Mouse (Mus musculus): Measurements from ENCODE around the gene Aplf. TPM values are rescaled to one million over a fixed set of nuclear protein-coding genes. Genes with fewer than 3 reads are reported as not detected.
"Not testable (repeated sequence)": the region's sequence is repeated elsewhere in the genome, so short reads cannot be mapped to it uniquely, and the experiment has no call there.

Gene Aplf
- polyA plus RNA-seq, 1 experiment = 5.8 TPM

DNA sequence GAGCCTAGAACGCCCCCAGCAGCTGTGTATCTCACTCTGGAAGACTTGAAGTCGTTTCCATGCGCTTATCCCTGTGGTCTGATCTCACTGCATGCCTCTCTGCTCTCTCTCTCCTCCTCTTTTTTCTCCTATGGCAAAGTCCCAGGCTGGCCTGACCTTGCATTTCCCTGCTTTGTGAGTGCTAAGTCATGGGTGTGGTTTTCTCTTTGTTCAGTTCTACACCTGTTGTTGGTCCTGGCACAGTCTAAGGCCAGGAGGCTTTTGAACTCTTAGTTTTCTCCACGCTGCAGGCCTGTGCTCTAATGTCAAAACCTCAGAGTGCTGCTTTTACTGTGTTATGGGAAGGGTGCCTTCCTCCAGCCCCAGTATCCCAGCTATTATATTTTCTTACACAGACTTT, 39.8 kb downstream of the Aplf start:
- Histone ChIP-seq H3K27me3 (ENCODE audit: control insufficient read depth, insufficient read depth, insufficient read length) (no peaks in the 10 kb centered on the region), H3K79me3 (ENCODE audit: low read depth) (no peaks in the 10 kb centered on the region), H3ac (ENCODE audit: control insufficient read depth, insufficient read length, low read depth) (no peak overlapping the region), H3K4me3 (ENCODE audit: insufficient read depth, poor library complexity, severe bottlenecking) (no peak overlapping the region), H3K79me2 (ENCODE audit: control insufficient read depth, insufficient read depth) (no peaks in the 10 kb centered on the region), H3K36me3 (ENCODE audit: control insufficient read depth, insufficient read depth) (no peaks in the 10 kb centered on the region)
- TF ChIP-seq MAX (IDR thresholded peaks at IDR 0.05) (no peak), USF1 (IDR thresholded peaks at IDR 0.05; ENCODE audit: low read depth) (no peak), FOSL1 (IDR thresholded peaks at IDR 0.05; ENCODE audit: insufficient read depth, low read length, poor library complexity, severe bottlenecking) (no peak), MYOD1 (IDR thresholded peaks at IDR 0.05; ENCODE audit: control insufficient read depth, insufficient read length, low read depth) (no peak), CTCF (IDR thresholded peaks at IDR 0.05; ENCODE audit: control insufficient read depth, insufficient read depth, insufficient read length) (no peak), MYOG (IDR thresholded peaks at IDR 0.05; ENCODE audit: control insufficient read depth, extremely low read depth, insufficient read length) (no peak), CEBPB (IDR thresholded peaks at IDR 0.05; ENCODE audit: low read depth) (no peak)

DNA sequence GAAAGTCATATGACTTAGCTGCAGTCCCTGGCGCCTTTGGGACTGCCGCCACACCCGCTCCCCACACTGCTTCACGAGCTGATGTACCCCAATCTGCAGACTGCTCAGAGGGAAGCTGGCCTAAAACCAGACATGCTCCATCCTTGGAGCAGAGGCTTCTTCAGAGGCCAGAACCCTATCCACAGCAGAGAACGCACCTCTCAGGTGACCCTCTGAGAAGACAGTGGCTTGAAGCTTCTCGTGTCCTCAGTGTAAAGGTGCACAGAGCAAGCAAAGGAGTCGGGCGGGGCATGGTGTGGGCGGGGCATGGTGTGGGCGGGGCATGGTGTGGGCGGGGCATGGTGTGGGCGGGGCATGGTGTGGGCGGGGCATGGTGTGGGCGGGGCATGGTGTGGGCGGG, 43.1 kb downstream of the Aplf start:
- H3K4me3 ChIP-seq (ENCODE audit: insufficient read depth, poor library complexity, severe bottlenecking); H3K27me3 ChIP-seq (ENCODE audit: control insufficient read depth, insufficient read depth, insufficient read length); H3ac ChIP-seq (ENCODE audit: control insufficient read depth, insufficient read length, low read depth); H3K79me3 ChIP-seq (ENCODE audit: low read depth); H3K79me2 ChIP-seq (ENCODE audit: control insufficient read depth, insufficient read depth); H3K36me3 ChIP-seq (ENCODE audit: control insufficient read depth, insufficient read depth): not testable (repeated sequence)

DNA sequence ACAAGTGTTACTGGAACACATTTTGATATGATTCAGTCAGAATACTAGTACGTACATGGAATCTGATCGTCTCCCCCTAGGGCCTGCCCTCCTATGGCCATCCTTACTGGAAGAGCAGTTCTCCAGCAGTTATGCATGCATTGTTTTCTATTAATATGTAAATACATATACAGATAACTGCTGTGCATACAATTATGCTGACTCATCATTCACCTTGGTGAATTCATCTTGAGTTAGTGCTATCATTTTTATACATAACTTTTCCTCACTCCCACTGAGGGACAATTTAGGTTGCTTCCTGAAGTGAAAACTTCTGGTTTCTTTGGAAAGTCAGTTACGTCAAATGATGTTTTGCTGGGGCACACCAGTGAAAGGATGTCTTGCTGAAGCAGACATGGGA, 48.8 kb downstream of the Aplf start:
- H3K36me3 ChIP-seq (ENCODE audit: control insufficient read depth, insufficient read depth) = no peaks in the 10 kb centered on the region
- no peak overlapping the region for H3ac ChIP-seq (ENCODE audit: control insufficient read depth, insufficient read length, low read depth)
- TF ChIP-seq USF1 (IDR thresholded peaks at IDR 0.05; ENCODE audit: low read depth) (no peak), MAX (IDR thresholded peaks at IDR 0.05) (no peak), CEBPB (IDR thresholded peaks at IDR 0.05; ENCODE audit: low read depth) (no peak), CTCF (IDR thresholded peaks at IDR 0.05; ENCODE audit: control insufficient read depth, insufficient read depth, insufficient read length) (no peak), FOSL1 (IDR thresholded peaks at IDR 0.05; ENCODE audit: insufficient read depth, low read length, poor library complexity, severe bottlenecking) (no peak), MYOG (IDR thresholded peaks at IDR 0.05; ENCODE audit: control insufficient read depth, extremely low read depth, insufficient read length) (no peak), MYOD1 (IDR thresholded peaks at IDR 0.05; ENCODE audit: control insufficient read depth, insufficient read length, low read depth) (no peak)
- H3K79me3 ChIP-seq (ENCODE audit: low read depth) = no peaks in the 10 kb centered on the region
- H3K79me2 ChIP-seq (ENCODE audit: control insufficient read depth, insufficient read depth) = no peaks in the 10 kb centered on the region
- no peaks in the 10 kb centered on the region for H3K27me3 ChIP-seq (ENCODE audit: control insufficient read depth, insufficient read depth, insufficient read length)
- H3K4me3 ChIP-seq (ENCODE audit: insufficient read depth, poor library complexity, severe bottlenecking) = no peak overlapping the region

DNA sequence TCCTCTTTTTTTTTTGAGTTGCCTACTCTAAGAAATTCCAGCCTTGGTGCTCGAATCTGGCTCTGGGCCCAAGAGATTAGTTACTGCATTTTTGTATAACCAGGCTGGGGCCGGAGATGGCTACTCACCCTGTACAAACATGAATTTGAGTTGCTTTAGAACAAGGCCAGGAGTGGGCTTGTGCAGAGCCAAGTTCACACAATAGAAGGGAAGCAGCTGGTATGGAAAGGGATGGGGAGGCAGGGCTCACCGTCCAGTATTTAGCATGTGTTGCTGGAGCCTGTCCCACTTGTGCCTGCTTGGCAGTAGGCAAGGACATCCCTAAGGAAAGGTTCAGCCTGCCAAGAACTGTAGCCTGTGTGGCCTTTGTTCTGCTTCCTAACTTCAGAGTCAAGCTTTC, 50.7 kb downstream of the Aplf start:
- H3ac ChIP-seq (ENCODE audit: control insufficient read depth, insufficient read length, low read depth) = no peak overlapping the region
- TF ChIP-seq MAX (IDR thresholded peaks at IDR 0.05) (no peak), MYOD1 (IDR thresholded peaks at IDR 0.05; ENCODE audit: control insufficient read depth, insufficient read length, low read depth) (no peak), CTCF (IDR thresholded peaks at IDR 0.05; ENCODE audit: control insufficient read depth, insufficient read depth, insufficient read length) (no peak), CEBPB (IDR thresholded peaks at IDR 0.05; ENCODE audit: low read depth) (no peak), MYOG (IDR thresholded peaks at IDR 0.05; ENCODE audit: control insufficient read depth, extremely low read depth, insufficient read length) (no peak), FOSL1 (IDR thresholded peaks at IDR 0.05; ENCODE audit: insufficient read depth, low read length, poor library complexity, severe bottlenecking) (no peak), USF1 (IDR thresholded peaks at IDR 0.05; ENCODE audit: low read depth) (no peak)
- peaks cover 3% of the 10 kb centered on the region for H3K27me3 ChIP-seq (ENCODE audit: control insufficient read depth, insufficient read depth, insufficient read length)
- no peaks in the 10 kb centered on the region for H3K36me3 ChIP-seq (ENCODE audit: control insufficient read depth, insufficient read depth)
- no peak overlapping the region for H3K4me3 ChIP-seq (ENCODE audit: insufficient read depth, poor library complexity, severe bottlenecking)
- H3K79me2 ChIP-seq (ENCODE audit: control insufficient read depth, insufficient read depth) = no peaks in the 10 kb centered on the region
- no peaks in the 10 kb centered on the region for H3K79me3 ChIP-seq (ENCODE audit: low read depth)

DNA sequence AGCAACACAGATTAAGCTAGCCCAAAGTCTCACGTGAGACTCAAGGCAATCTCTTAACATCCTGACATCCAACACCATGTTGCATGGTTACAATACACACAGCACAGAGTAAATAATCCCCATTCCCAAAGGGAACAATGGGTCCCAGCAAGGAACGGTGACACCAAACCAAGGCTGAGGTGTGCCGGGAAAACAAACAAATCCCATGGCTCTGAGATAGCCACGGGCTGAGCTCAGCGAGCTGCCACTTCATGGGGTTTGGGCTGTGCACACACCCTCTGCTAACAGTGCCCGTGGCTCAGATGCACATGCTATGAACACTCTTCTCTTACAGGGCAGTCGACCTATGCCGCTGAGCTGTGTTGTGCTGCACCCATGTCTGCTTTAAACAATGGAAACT, 54.0 kb downstream of the Aplf start:
- H3ac ChIP-seq (ENCODE audit: control insufficient read depth, insufficient read length, low read depth) = no peak overlapping the region
- H3K79me2 ChIP-seq (ENCODE audit: control insufficient read depth, insufficient read depth) = no peaks in the 10 kb centered on the region
- H3K4me3 ChIP-seq (ENCODE audit: insufficient read depth, poor library complexity, severe bottlenecking) = no peak overlapping the region
- peaks cover 3% of the 10 kb centered on the region for H3K27me3 ChIP-seq (ENCODE audit: control insufficient read depth, insufficient read depth, insufficient read length)
- TF ChIP-seq FOSL1 (IDR thresholded peaks at IDR 0.05; ENCODE audit: insufficient read depth, low read length, poor library complexity, severe bottlenecking) = no peak
- TF ChIP-seq CTCF (IDR thresholded peaks at IDR 0.05; ENCODE audit: control insufficient read depth, insufficient read depth, insufficient read length) = no peak
- TF ChIP-seq USF1 (IDR thresholded peaks at IDR 0.05; ENCODE audit: low read depth) = no peak
- no peak for TF ChIP-seq MYOG (IDR thresholded peaks at IDR 0.05; ENCODE audit: control insufficient read depth, extremely low read depth, insufficient read length)
- no peak for TF ChIP-seq CEBPB (IDR thresholded peaks at IDR 0.05; ENCODE audit: low read depth)
- no peak for TF ChIP-seq MAX (IDR thresholded peaks at IDR 0.05)
- no peak for TF ChIP-seq MYOD1 (IDR thresholded peaks at IDR 0.05; ENCODE audit: control insufficient read depth, insufficient read length, low read depth)
- no peaks in the 10 kb centered on the region for H3K36me3 ChIP-seq (ENCODE audit: control insufficient read depth, insufficient read depth)
- no peaks in the 10 kb centered on the region for H3K79me3 ChIP-seq (ENCODE audit: low read depth)

DNA sequence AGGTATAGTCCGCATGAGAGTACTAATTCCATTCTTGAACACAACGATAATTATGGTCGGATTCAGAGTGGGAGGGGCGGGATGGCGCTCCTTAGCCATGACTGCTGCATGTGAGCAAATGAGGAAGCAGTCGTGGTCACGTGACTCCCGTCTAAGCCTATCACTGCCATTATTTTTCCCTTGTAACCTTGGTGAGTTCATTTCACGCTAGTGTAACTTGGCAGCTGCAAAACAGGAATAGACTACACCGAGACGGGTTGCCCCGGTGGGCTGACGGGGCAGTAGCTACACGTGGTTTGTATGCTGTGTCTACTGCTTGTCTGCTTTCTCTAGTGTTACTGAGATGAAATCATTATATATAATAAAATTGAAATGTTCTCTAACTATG, 56.3 kb downstream of the Aplf start:
- Histone ChIP-seq H3K79me3 (ENCODE audit: low read depth) (no peaks in the 10 kb centered on the region), H3K79me2 (ENCODE audit: control insufficient read depth, insufficient read depth) (no peaks in the 10 kb centered on the region), H3K27me3 (ENCODE audit: control insufficient read depth, insufficient read depth, insufficient read length) (peaks cover 13% of the 10 kb centered on the region), H3ac (ENCODE audit: control insufficient read depth, insufficient read length, low read depth) (no peak overlapping the region), H3K4me3 (ENCODE audit: insufficient read depth, poor library complexity, severe bottlenecking) (no peak overlapping the region), H3K36me3 (ENCODE audit: control insufficient read depth, insufficient read depth) (no peaks in the 10 kb centered on the region)
- peak; percentile 46 for TF ChIP-seq USF1 (IDR thresholded peaks at IDR 0.05; ENCODE audit: low read depth)
- TF ChIP-seq MYOD1 (IDR thresholded peaks at IDR 0.05; ENCODE audit: control insufficient read depth, insufficient read length, low read depth) = no peak
- TF ChIP-seq CTCF (IDR thresholded peaks at IDR 0.05; ENCODE audit: control insufficient read depth, insufficient read depth, insufficient read length) = no peak
- no peak for TF ChIP-seq MYOG (IDR thresholded peaks at IDR 0.05; ENCODE audit: control insufficient read depth, extremely low read depth, insufficient read length)
